8 mouse cellular contexts compared by ENCODE assay signal in the genomic region with DNA sequence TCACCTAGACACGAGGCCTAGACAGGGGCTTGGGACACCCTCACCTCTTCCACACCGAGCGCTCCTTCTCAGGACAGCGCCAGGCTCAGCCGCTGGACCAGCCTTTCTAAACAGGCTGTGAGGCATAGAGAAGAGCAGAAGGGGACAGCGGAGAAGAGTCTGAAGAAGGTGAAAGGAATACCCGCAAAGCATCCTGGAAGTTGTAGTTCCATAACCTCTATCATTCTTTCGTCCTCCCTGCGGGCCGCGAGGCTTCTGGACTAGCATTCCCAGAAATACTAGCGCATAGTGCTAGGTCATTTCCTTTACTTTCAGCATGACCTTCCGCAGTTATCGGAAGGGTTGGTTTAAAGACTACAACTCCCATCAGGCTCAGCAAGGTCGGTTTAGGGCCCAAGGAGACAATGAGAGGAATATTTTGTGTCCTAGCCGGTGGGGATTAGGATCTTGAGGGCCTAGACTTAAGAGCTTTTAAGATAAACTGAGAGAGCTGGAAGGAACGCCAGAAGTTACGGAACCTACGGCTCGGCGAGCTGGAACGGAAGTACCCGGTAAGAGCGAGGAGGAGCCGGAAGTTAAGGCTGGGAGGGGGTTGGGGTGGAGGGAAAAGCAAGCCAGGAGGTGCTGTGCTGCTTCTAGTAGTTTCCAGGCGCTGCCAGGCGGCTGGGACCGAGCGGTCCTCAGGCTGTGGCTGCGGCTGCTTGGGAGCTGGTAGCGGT. TPM values are rescaled to one million over a fixed set of nuclear protein-coding genes. Genes with fewer than 3 reads are reported as not detected.
DNase-seq lines count a peak whose midpoint lies in the region; ATAC-seq and TF ChIP-seq lines count a peak whose summit lies in the region.

A gene (minus strand): TSS at position 149 of the 719 bp plus-strand sequence.
A gene (plus strand): TSS at position 372 of the 719 bp plus-strand sequence.

- peak within 1 kb of the TSS; percentile 74 for H3K4me2 ChIP-seq in forebrain, embryonic 12.5 days
- H3K4me2 ChIP-seq in heart, postnatal 0 days (ENCODE audit: low read depth, low read length), result peak within 1 kb of the TSS; percentile 90
- peak within 1 kb of the TSS; percentile 87 for H3K4me2 ChIP-seq in liver, embryonic 16.5 days (ENCODE audit: low read depth, low read length)
- peak within 1 kb of the TSS; percentile 97 for H3K4me2 ChIP-seq in neural tube, embryonic 13.5 days

- TF ChIP-seq CTCF in ES-Bruce4 (IDR thresholded peaks at IDR 0.05; ENCODE audit: low read depth, low read length), result no peak
- peak; percentile 48 for TF ChIP-seq CTCF in heart, postnatal 0 days (IDR thresholded peaks at IDR 0.05; ENCODE audit: low read depth)
- TF ChIP-seq CTCF in testis, adult 2 months (IDR thresholded peaks at IDR 0.05; ENCODE audit: control insufficient read depth, insufficient read depth, insufficient replicate concordance, low read depth, low read length), result no peak

- peak; percentile 95 for TF ChIP-seq POLR2A in ES-Bruce4 (IDR thresholded peaks at IDR 0.05; ENCODE audit: insufficient read depth, low read length)
- peak; percentile 91 for TF ChIP-seq POLR2A in testis, adult 2 months (IDR thresholded peaks at IDR 0.05; ENCODE audit: control insufficient read depth, low read depth, low read length)

- no peak for TF ChIP-seq EP300 in ES-Bruce4 (IDR thresholded peaks at IDR 0.05; ENCODE audit: insufficient read depth, low read depth, low read length)
- TF ChIP-seq EP300 in heart, postnatal 0 days (IDR thresholded peaks at IDR 0.05; ENCODE audit: low read depth), result peak; percentile 62; the same call in 1 of the 2 replicates

- peak; percentile 96 for ATAC-seq in forebrain, embryonic 12.5 days (ENCODE audit: low FRiP score)
- peak; percentile 95 for ATAC-seq in heart, postnatal 0 days (ENCODE audit: insufficient read depth, low read depth)
- ATAC-seq in liver, embryonic 16.5 days (ENCODE audit: low read depth), result peak; percentile 94
- ATAC-seq in neural tube, embryonic 13.5 days (ENCODE audit: low read depth), result peak; percentile 98

- peak within 1 kb of the TSS; percentile 78 for H3K4me3 ChIP-seq in ES-Bruce4 (ENCODE audit: low read depth, low read length)
- H3K4me3 ChIP-seq in forebrain, embryonic 12.5 days (replicated peaks), result peak within 1 kb of the TSS; percentile 74
- H3K4me3 ChIP-seq in heart, postnatal 0 days (ENCODE audit: low read depth, low read length), result peak within 1 kb of the TSS; percentile 92
- peak within 1 kb of the TSS; percentile 78 for H3K4me3 ChIP-seq in liver, embryonic 16.5 days (ENCODE audit: low read depth, low read length)
- peak within 1 kb of the TSS; percentile 73 for H3K4me3 ChIP-seq in neural tube, embryonic 13.5 days
- peak within 1 kb of the TSS; percentile 100 for H3K4me3 ChIP-seq in testis, adult 2 months (ENCODE audit: control insufficient read depth, low read depth, low read length)

- no peaks in the 10 kb centered on the region for H3K27me3 ChIP-seq in ES-Bruce4 (ENCODE audit: control insufficient read depth, insufficient read depth, low read length, poor library complexity, severe bottlenecking)
- H3K27me3 ChIP-seq in forebrain, embryonic 12.5 days, result no peaks in the 10 kb centered on the region
- no peaks in the 10 kb centered on the region for H3K27me3 ChIP-seq in heart, postnatal 0 days (ENCODE audit: control insufficient read depth, insufficient read depth, low read length)
- H3K27me3 ChIP-seq in liver, embryonic 16.5 days (ENCODE audit: control insufficient read depth, insufficient read depth, low read depth, low read length), result no peaks in the 10 kb centered on the region
- no peaks in the 10 kb centered on the region for H3K27me3 ChIP-seq in neural tube, embryonic 13.5 days
- no peaks in the 10 kb centered on the region for H3K27me3 ChIP-seq in testis, adult 2 months (ENCODE audit: control insufficient read depth, insufficient read depth, low read length)

- peak within 1 kb of the TSS; percentile 66 for H3K27ac ChIP-seq in ES-Bruce4 (ENCODE audit: insufficient read depth, low read length)
- H3K27ac ChIP-seq in forebrain, embryonic 12.5 days, result peak within 1 kb of the TSS; percentile 90
- peak within 1 kb of the TSS; percentile 89 for H3K27ac ChIP-seq in heart, postnatal 0 days (ENCODE audit: low read depth)
- peak within 1 kb of the TSS; percentile 91 for H3K27ac ChIP-seq in liver, embryonic 16.5 days (ENCODE audit: low read length)
- peak within 1 kb of the TSS; percentile 90 for H3K27ac ChIP-seq in neural tube, embryonic 13.5 days (replicated peaks)
- H3K27ac ChIP-seq in testis, adult 2 months (ENCODE audit: control insufficient read depth, insufficient read depth, low read depth, low read length), result peak within 1 kb of the TSS; percentile 98

- H3K4me1 ChIP-seq in ES-Bruce4 (ENCODE audit: control insufficient read depth, insufficient read depth, low read length), result no peaks in the 10 kb centered on the region
- H3K4me1 ChIP-seq in forebrain, embryonic 12.5 days, result peaks cover 22% of the 10 kb centered on the region
- H3K4me1 ChIP-seq in heart, postnatal 0 days (ENCODE audit: control insufficient read depth, insufficient read depth), result peaks cover 12% of the 10 kb centered on the region
- H3K4me1 ChIP-seq in liver, embryonic 16.5 days (ENCODE audit: control insufficient read depth, low read depth, low read length), result peaks cover 14% of the 10 kb centered on the region
- peaks cover 31% of the 10 kb centered on the region for H3K4me1 ChIP-seq in neural tube, embryonic 13.5 days (replicated peaks)
- peaks cover 5% of the 10 kb centered on the region for H3K4me1 ChIP-seq in testis, adult 2 months (ENCODE audit: control insufficient read depth, insufficient read depth, low read length)

- peak within 1 kb of the TSS; percentile 55 for H3K9ac ChIP-seq in ES-Bruce4 (ENCODE audit: low read depth, poor library complexity, severe bottlenecking)
- H3K9ac ChIP-seq in forebrain, embryonic 12.5 days, result peak within 1 kb of the TSS; percentile 92
- H3K9ac ChIP-seq in heart, postnatal 0 days (replicated peaks; ENCODE audit: low read depth, low read length), result peak within 1 kb of the TSS; percentile 78
- H3K9ac ChIP-seq in liver, embryonic 16.5 days (ENCODE audit: low read depth, low read length), result peak within 1 kb of the TSS; percentile 88
- H3K9ac ChIP-seq in neural tube, embryonic 13.5 days, result peak within 1 kb of the TSS; percentile 88

- H3K36me3 ChIP-seq in ES-Bruce4 (ENCODE audit: control insufficient read depth, insufficient read depth, low read length, poor library complexity, severe bottlenecking), result peaks cover 28% of the 10 kb centered on the region
- H3K36me3 ChIP-seq in forebrain, embryonic 12.5 days (replicated peaks), result peaks cover 47% of the 10 kb centered on the region
- H3K36me3 ChIP-seq in heart, postnatal 0 days (replicated peaks; ENCODE audit: control insufficient read depth, insufficient read depth, low read length), result peaks cover 52% of the 10 kb centered on the region
- peaks cover 26% of the 10 kb centered on the region for H3K36me3 ChIP-seq in liver, embryonic 16.5 days (ENCODE audit: control insufficient read depth, insufficient read depth)
- peaks cover 44% of the 10 kb centered on the region for H3K36me3 ChIP-seq in neural tube, embryonic 13.5 days
- H3K36me3 ChIP-seq in testis, adult 2 months (ENCODE audit: control insufficient read depth, insufficient read depth, low read length), result peaks cover 2% of the 10 kb centered on the region

- under 1% methylated on average over 31 of the region's 31 CpGs for WGBS in forebrain, embryonic 12.5 days
- WGBS in heart, postnatal 0 days, result 1% methylated on average over 31 of the region's 31 CpGs
- under 1% methylated on average over 31 of the region's 31 CpGs for WGBS in liver, embryonic 16.5 days (ENCODE audit: insufficient replicate concordance)
- under 1% methylated on average over 31 of the region's 31 CpGs for WGBS in neural tube, embryonic 13.5 days

- peak; percentile 93 for DNase-seq in c-Kit-positive CD71-positive TER-119-positive erythroid progenitor cells, embryonic 14.5 days (ENCODE audit: low spot score)
- DNase-seq in heart, postnatal 0 days (ENCODE audit: low spot score), result peak; percentile 99
- peak; percentile 82 to 92 for DNase-seq in kidney, postnatal 4 days

- H3K9me3 ChIP-seq in ES-Bruce4 (replicated peaks; ENCODE audit: control insufficient read depth, insufficient read depth, low read length, poor library complexity, severe bottlenecking), result no peaks in the 10 kb centered on the region
- H3K9me3 ChIP-seq in forebrain, embryonic 12.5 days, result no peaks in the 10 kb centered on the region
- H3K9me3 ChIP-seq in heart, postnatal 0 days (replicated peaks; ENCODE audit: control insufficient read depth, low read length), result no peaks in the 10 kb centered on the region
- no peaks in the 10 kb centered on the region for H3K9me3 ChIP-seq in liver, embryonic 16.5 days (replicated peaks; ENCODE audit: control insufficient read depth, low read length)
- H3K9me3 ChIP-seq in neural tube, embryonic 13.5 days, result no peaks in the 10 kb centered on the region

RNA-seq across cellular contexts. Expression of the first gene that starts in this region (rescaled TPM):
- 31.0 and 33.8 TPM in 2 replicates for polyA plus RNA-seq in ES-Bruce4 (2011; ENCODE audit: insufficient read depth, insufficient read length, low read depth, missing spikeins)
- 59.7 and 62.0 TPM in 2 replicates for polyA plus RNA-seq in forebrain, embryonic 12.5 days (2016; fragmentation: Nextera tagmentation; extraction: Ambion mirVana)
- total RNA-seq in heart, postnatal 0 days (2014; rRNA removed; ENCODE audit: low replicate concordance), result 34.1 and 40.4 TPM in 2 replicates
- polyA plus RNA-seq in heart, postnatal 0 days (2015; fragmentation: Nextera tagmentation; extraction: Ambion mirVana), result 29.2 and 31.4 TPM in 2 replicates
- polyA plus RNA-seq in liver, embryonic 16.5 days (2015; fragmentation: Nextera tagmentation; extraction: Ambion mirVana), result 9.8 and 10.2 TPM in 2 replicates
- 56.9 and 58.2 TPM in 2 replicates for polyA plus RNA-seq in neural tube, embryonic 13.5 days (2015; fragmentation: Nextera tagmentation; extraction: Ambion mirVana)
- polyA plus RNA-seq in testis, adult 2 months (2012; rRNA removed), result 19.8 and 22.1 TPM in 2 replicates

RNA-seq across cellular contexts. Expression of the second gene that starts in this region (rescaled TPM):
- 195 and 198 TPM in 2 replicates for polyA plus RNA-seq in ES-Bruce4 (2011; ENCODE audit: insufficient read depth, insufficient read length, low read depth, missing spikeins)
- polyA plus RNA-seq in forebrain, embryonic 12.5 days (2016; fragmentation: Nextera tagmentation; extraction: Ambion mirVana), result 204 and 205 TPM in 2 replicates
- total RNA-seq in heart, postnatal 0 days (2014; rRNA removed; ENCODE audit: low replicate concordance), result 80.7 and 93.4 TPM in 2 replicates
- 109 and 113 TPM in 2 replicates for polyA plus RNA-seq in heart, postnatal 0 days (2015; fragmentation: Nextera tagmentation; extraction: Ambion mirVana)
- 108 and 119 TPM in 2 replicates for polyA plus RNA-seq in liver, embryonic 16.5 days (2015; fragmentation: Nextera tagmentation; extraction: Ambion mirVana)
- 196 and 211 TPM in 2 replicates for polyA plus RNA-seq in neural tube, embryonic 13.5 days (2015; fragmentation: Nextera tagmentation; extraction: Ambion mirVana)
- 47.8 and 50.4 TPM in 2 replicates for polyA plus RNA-seq in testis, adult 2 months (2012; rRNA removed)

Comparison
In these comparisons a context has a peak if more than half of its experiments do, and no peak if none do; other contexts are left out.
1. Peak in every context shown above with its lines: DNase-seq, ATAC-seq, H3K4me3 ChIP-seq and H3K27ac ChIP-seq.